Mouse (Mus musculus) ES-Bruce4 (cell line): Measurements from ENCODE around the gene Zfp503.

ENCODE experiments used
- CTCF ChIP-seq: IDR thresholded peaks from one replicate; pipeline ENCODE4 v1.8.1; 2011; ENCODE audit warnings: low read depth, low read length
- EP300 ChIP-seq: IDR thresholded peaks from 2 replicates; pipeline ENCODE4 v1.6.1; 2011; ENCODE audit warnings: low read depth, low read length; ENCODE audit not compliant: insufficient read depth
- POLR2A ChIP-seq: IDR thresholded peaks from one replicate; pipeline ENCODE4 v1.8.1; 2011; ENCODE audit warnings: low read length; ENCODE audit not compliant: insufficient read depth

DNA sequence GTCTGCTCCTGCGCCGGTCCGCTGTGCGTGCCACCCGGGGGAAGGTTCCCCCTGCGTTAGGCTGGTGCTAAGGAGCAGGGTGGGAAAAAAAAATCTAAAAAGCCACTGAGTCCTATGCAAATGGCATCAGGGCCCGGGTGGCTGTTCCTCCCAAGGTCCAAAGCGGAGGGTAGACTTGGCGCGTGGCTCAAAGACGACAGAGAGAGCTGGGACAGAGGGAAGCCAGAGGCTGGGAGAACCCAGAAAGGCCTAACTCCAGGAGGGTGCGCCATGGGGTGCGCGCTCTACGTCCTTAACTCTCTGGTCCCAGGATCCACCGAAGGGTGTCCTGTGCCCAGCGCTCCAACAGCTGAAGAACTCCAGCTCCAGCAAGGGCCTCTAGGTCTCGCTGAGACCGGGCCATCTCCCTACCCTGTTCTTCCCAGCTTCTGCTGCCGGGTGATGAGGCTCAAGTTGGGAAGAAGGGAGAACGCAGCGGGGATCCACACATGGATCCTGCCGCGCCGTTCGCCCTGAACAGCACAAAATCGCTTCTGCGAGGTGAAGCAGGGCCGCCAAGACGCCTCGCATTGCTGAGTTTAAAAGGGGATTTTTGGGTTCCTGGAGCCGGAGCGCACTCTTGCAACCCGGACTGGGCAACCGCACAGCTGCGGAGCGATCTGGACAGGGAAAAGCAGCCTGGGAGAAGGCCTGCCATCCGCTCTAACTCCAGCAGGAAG lies 6.7 kb downstream of the Zfp503 start:
- TF ChIP-seq CTCF (no peak), POLR2A (no peak), EP300 (no peak)
